Mouse (Mus musculus) liver, embryonic 12.5 days (tissue): ENCODE results near the gene Gm5108. TPM values are rescaled to one million over a fixed set of nuclear protein-coding genes. Genes with fewer than 3 reads are reported as not detected.

Source experiments
- ATAC-seq: fragments of 200-750 bp; cut with Nextera tagmentation; 2 replicates; pipeline ENCODE4 v1.8.0; 2017; ENCODE audit warnings: moderate number of reproducible peaks, mild to moderate bottlenecking, moderate library complexity
- H3K27ac ChIP-seq: fragments of 300-500 bp; sonication (generic); 2 replicates; pipeline ENCODE4 v1.5.1; 2016; ENCODE audit warnings: mild to moderate bottlenecking
- H3K27me3 ChIP-seq: fragments of 300-500 bp; sonication (generic); replicated peaks from 2 replicates; pipeline ENCODE4 v1.6.1; 2016; ENCODE audit warnings: mild to moderate bottlenecking, moderate library complexity
- H3K36me3 ChIP-seq: fragments of 300-500 bp; sonication (generic); 2 replicates; pipeline ENCODE4 v1.6.1; 2016; ENCODE audit warnings: mild to moderate bottlenecking, moderate library complexity
- H3K4me1 ChIP-seq: fragments of 300-500 bp; sonication (generic); 2 replicates; pipeline ENCODE4 v1.6.1; 2016
- H3K4me2 ChIP-seq: fragments of 300-500 bp; sonication (generic); 2 replicates; pipeline ENCODE4 v1.6.1; 2016; ENCODE audit warnings: mild to moderate bottlenecking, moderate library complexity
- H3K4me3 ChIP-seq: fragments of 300-500 bp; sonication (generic); 2 replicates; pipeline ENCODE4 v1.5.1; 2016; ENCODE audit warnings: mild to moderate bottlenecking, moderate library complexity
- H3K9ac ChIP-seq: fragments of 300-500 bp; sonication (generic); 2 replicates; pipeline ENCODE4 v1.6.1; 2016; ENCODE audit warnings: mild to moderate bottlenecking, moderate library complexity
- H3K9me3 ChIP-seq: fragments of 300-500 bp; sonication (generic); replicated peaks from 2 replicates; pipeline ENCODE4 v1.6.1; 2016; ENCODE audit warnings: mild to moderate bottlenecking, moderate library complexity
- WGBS: fragments of 180-500 bp; shearing (Covaris S2); methylation state at CpG from one replicate; pipeline ENCODE4 v1.1.7; 2016; ENCODE audit not compliant: insufficient replicate concordance; 5-methylcytosine and 5-hydroxymethylcytosine counted together
- polyA plus RNA-seq: library from polyadenylated mRNA; unstranded; fragments of >200 nt; fragmentation: Nextera tagmentation; extraction: Ambion mirVana; gene quantifications from 2 replicates; pipeline ENCODE4 v1.2.1, GENCODE M21; 2016

Gene Gm5108
- polyA plus RNA-seq: not detected in 2 replicates

GRCm38 (mm10) chr5:67941369-67941768, at the start of gene Gm5108:
Gene Gm5108, plus strand, starts transcription at chr5:67941669.
- Histone ChIP-seq H3K4me2 (no peak within 1 kb of the TSS), H3K4me3 (no peak within 1 kb of the TSS), H3K9ac (no peak within 1 kb of the TSS), H3K27ac (no peak within 1 kb of the TSS), H3K36me3 (no peaks in the 10 kb centered on the region), H3K9me3 (no peaks in the 10 kb centered on the region), H3K4me1 (no peaks in the 10 kb centered on the region), H3K27me3 (no peaks in the 10 kb centered on the region)
- 83% methylated on average over 2 of the region's 2 CpGs for WGBS
- no peak for ATAC-seq

- H3K27me3 ChIP-seq: peaks cover 3% of the 10 kb centered on the region; the same call in 1 of the 2 replicates
- H3K4me3 ChIP-seq: no peak overlapping the region
- H3K9ac ChIP-seq: no peak overlapping the region
- ATAC-seq: no peak
- H3K4me2 ChIP-seq: no peak overlapping the region
- WGBS: 70% methylated on average over 1 of the region's 1 CpGs
- no peaks in the 10 kb centered on the region for H3K36me3 ChIP-seq
- no peak overlapping the region for H3K27ac ChIP-seq
- H3K9me3 ChIP-seq: no peaks in the 10 kb centered on the region
- 0 out of 2 replicates have a peak, but pooled peaks cover 3% of the 10 kb centered on the region for H3K4me1 ChIP-seq
These were observed 42.5 kb upstream of the Gm5108 start for GRCm38 (mm10) chr5:67898921-67899320.

GRCm38 (mm10) chr5:67904555-67904954, 36.9 kb upstream of the Gm5108 start:
- ATAC-seq: no peak
- 55% methylated on average over 2 of the region's 2 CpGs for WGBS
- H3K9me3 ChIP-seq: no peaks in the 10 kb centered on the region
- H3K4me2 ChIP-seq: no peak overlapping the region
- H3K27me3 ChIP-seq: no peaks in the 10 kb centered on the region
- H3K4me3 ChIP-seq: no peak overlapping the region
- no peaks in the 10 kb centered on the region for H3K36me3 ChIP-seq
- no peak overlapping the region for H3K27ac ChIP-seq
- 0 out of 2 replicates have a peak, but pooled peaks cover 3% of the 10 kb centered on the region for H3K4me1 ChIP-seq
- H3K9ac ChIP-seq: no peak overlapping the region

- H3K9ac ChIP-seq: no peak overlapping the region
- ATAC-seq: no peak
- H3K4me1 ChIP-seq: peaks cover 15% of the 10 kb centered on the region
- no peaks in the 10 kb centered on the region for H3K9me3 ChIP-seq
- 17% methylated on average over 4 of the region's 4 CpGs for WGBS
- H3K27me3 ChIP-seq: peaks cover 4% of the 10 kb centered on the region; the same call in 1 of the 2 replicates
- no peak overlapping the region for H3K4me3 ChIP-seq
- H3K27ac ChIP-seq: no peak overlapping the region
- H3K4me2 ChIP-seq: no peak overlapping the region
- no peaks in the 10 kb centered on the region for H3K36me3 ChIP-seq
These were observed 10.9 kb upstream of the Gm5108 start for GRCm38 (mm10) chr5:67930584-67930983.

- no peak overlapping the region for H3K9ac ChIP-seq
- WGBS: 4% methylated on average over 2 of the region's 2 CpGs
- ATAC-seq: peak; percentile 68
- H3K27me3 ChIP-seq: peaks cover 4% of the 10 kb centered on the region; the same call in 1 of the 2 replicates
- H3K36me3 ChIP-seq: no peaks in the 10 kb centered on the region
- no peak overlapping the region for H3K27ac ChIP-seq
- H3K9me3 ChIP-seq: no peaks in the 10 kb centered on the region
- peak overlapping the region; percentile 27 for H3K4me2 ChIP-seq
- H3K4me3 ChIP-seq: no peak overlapping the region
- peaks cover 15% of the 10 kb centered on the region for H3K4me1 ChIP-seq
These were observed 9.8 kb upstream of the Gm5108 start for GRCm38 (mm10) chr5:67931623-67932022.

- Histone ChIP-seq H3K27ac (no peak overlapping the region), H3K9ac (no peak overlapping the region), H3K27me3 (no peaks in the 10 kb centered on the region), H3K36me3 (no peaks in the 10 kb centered on the region), H3K4me1 (no peaks in the 10 kb centered on the region), H3K9me3 (no peaks in the 10 kb centered on the region), H3K4me2 (no peak overlapping the region), H3K4me3 (no peak overlapping the region)
- no peak for ATAC-seq
- 12% methylated on average over 2 of the region's 2 CpGs for WGBS
These were observed 1.7 kb downstream of the Gm5108 start for GRCm38 (mm10) chr5:67943199-67943598.

- Histone ChIP-seq H3K4me3 (no peak overlapping the region), H3K36me3 (no peaks in the 10 kb centered on the region)
- 70% methylated on average over 1 of the region's 1 CpGs for WGBS
These were observed 2.8 kb downstream of the Gm5108 start for GRCm38 (mm10) chr5:67944074-67944785.

GRCm38 (mm10) chr5:67946321-67946720, 4.9 kb downstream of the Gm5108 start, which contains the start of gene Gm21905:
Gene Gm21905, minus strand, starts transcription at chr5:67946421.
- no peaks in the 10 kb centered on the region for H3K9me3 ChIP-seq
- H3K9ac ChIP-seq: no peak within 1 kb of the TSS
- no peak within 1 kb of the TSS for H3K4me3 ChIP-seq
- H3K4me2 ChIP-seq: no peak within 1 kb of the TSS
- H3K27ac ChIP-seq: no peak within 1 kb of the TSS
- no peak for ATAC-seq
- no peaks in the 10 kb centered on the region for H3K36me3 ChIP-seq
- 66% methylated on average over 5 of the region's 5 CpGs for WGBS
- H3K27me3 ChIP-seq: no peaks in the 10 kb centered on the region
- no peaks in the 10 kb centered on the region for H3K4me1 ChIP-seq

More at GRCm38 (mm10) chr5:67944074-67944785, 2.8 kb downstream of the Gm5108 start:
- ATAC-seq: no peak
- H3K4me1 ChIP-seq: no peaks in the 10 kb centered on the region
- H3K27ac ChIP-seq: no peak overlapping the region
- no peak overlapping the region for H3K9ac ChIP-seq
- no peaks in the 10 kb centered on the region for H3K9me3 ChIP-seq
- H3K4me2 ChIP-seq: no peak overlapping the region
- H3K27me3 ChIP-seq: no peaks in the 10 kb centered on the region

GRCm38 (mm10) chr5:67947006-67947405, 5.5 kb downstream of the Gm5108 start:
- no peak for ATAC-seq

GRCm38 (mm10) chr5:67948074-67948473, 6.6 kb downstream of the Gm5108 start:
- Histone ChIP-seq H3K36me3 (no peaks in the 10 kb centered on the region), H3K4me1 (no peaks in the 10 kb centered on the region), H3K9me3 (no peaks in the 10 kb centered on the region), H3K4me2 (no peak overlapping the region), H3K9ac (no peak overlapping the region), H3K27me3 (no peaks in the 10 kb centered on the region), H3K4me3 (no peak overlapping the region), H3K27ac (no peak overlapping the region)
- no peak for ATAC-seq
- WGBS: 73% methylated on average over 5 of the region's 5 CpGs

More at GRCm38 (mm10) chr5:67947006-67947405, 5.5 kb downstream of the Gm5108 start:
- no peaks in the 10 kb centered on the region for H3K9me3 ChIP-seq
- H3K4me1 ChIP-seq: no peaks in the 10 kb centered on the region
- no peak overlapping the region for H3K27ac ChIP-seq
- no peak overlapping the region for H3K9ac ChIP-seq
- H3K36me3 ChIP-seq: no peaks in the 10 kb centered on the region
- no peak overlapping the region for H3K4me2 ChIP-seq
- H3K27me3 ChIP-seq: no peaks in the 10 kb centered on the region
- no peak overlapping the region for H3K4me3 ChIP-seq

GRCm38 (mm10) chr5:67954097-67954496, 12.6 kb downstream of the Gm5108 start:
- Histone ChIP-seq H3K9ac (no peak overlapping the region), H3K4me2 (no peak overlapping the region), H3K9me3 (no peaks in the 10 kb centered on the region), H3K27me3 (no peaks in the 10 kb centered on the region), H3K27ac (no peak overlapping the region), H3K4me3 (no peak overlapping the region), H3K36me3 (no peaks in the 10 kb centered on the region), H3K4me1 (no peaks in the 10 kb centered on the region)
- 56% methylated on average over 4 of the region's 4 CpGs for WGBS
- no peak for ATAC-seq

GRCm38 (mm10) chr5:67955486-67955885, 14.0 kb downstream of the Gm5108 start:
- WGBS: 75% methylated on average over 7 of the region's 7 CpGs
- H3K4me3 ChIP-seq: no peak overlapping the region
- no peak overlapping the region for H3K27ac ChIP-seq
- H3K36me3 ChIP-seq: no peaks in the 10 kb centered on the region
- no peak overlapping the region for H3K4me2 ChIP-seq
- no peak overlapping the region for H3K9ac ChIP-seq
- no peaks in the 10 kb centered on the region for H3K9me3 ChIP-seq
- H3K4me1 ChIP-seq: no peaks in the 10 kb centered on the region
- no peak for ATAC-seq
- no peaks in the 10 kb centered on the region for H3K27me3 ChIP-seq
